Mouse (Mus musculus) cerebellum, postnatal 10 days (tissue): ENCODE measurements around the gene Tnni3.

Experiments used
- DNase-seq, 2 experiments: peaks; one replicate each; pipeline ENCODE4 v3.0.0; 2021; ENCODE audit warnings: mixed read lengths in 2 of 2

The Tnni3 gene

DNA sequence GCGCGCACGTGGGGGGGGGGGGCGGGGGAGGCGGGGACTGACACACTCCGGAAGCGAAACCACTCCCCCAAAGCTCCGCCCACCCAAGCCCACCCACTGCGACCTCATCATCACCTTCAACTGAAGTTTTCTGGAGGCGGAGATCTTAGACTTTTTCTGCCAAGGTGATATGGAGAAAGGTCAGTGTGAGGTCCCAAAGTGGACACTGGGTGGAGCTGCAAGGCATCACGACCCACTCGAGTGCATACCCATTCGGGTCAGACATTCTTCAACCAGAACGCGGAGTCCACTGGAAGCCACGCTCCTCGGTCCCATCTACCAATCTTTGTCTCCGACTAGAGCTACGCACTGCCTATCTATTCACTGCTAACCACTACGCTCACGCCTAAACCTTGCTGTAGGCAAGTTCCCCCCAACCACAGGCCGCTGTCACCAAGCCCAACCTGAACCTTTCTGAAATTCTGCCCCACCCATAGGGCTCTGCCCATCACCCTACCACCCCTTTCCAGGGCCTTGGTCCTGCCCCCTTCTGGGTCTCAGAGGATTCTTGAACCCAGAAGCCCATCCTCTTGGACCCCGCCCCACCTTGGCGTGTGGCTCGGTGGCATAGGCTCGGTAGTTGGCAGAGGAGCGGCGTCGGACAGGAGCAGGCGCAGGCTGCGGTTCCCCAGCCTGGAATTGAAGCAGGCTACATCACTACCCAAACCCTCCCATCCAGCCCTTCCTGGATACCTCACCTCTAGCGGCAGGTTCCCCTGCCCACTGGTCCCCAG is 2.6 kb downstream of the Tnni3 start:
- peak in 1 of 2 experiments; percentile 14 for DNase-seq

DNA sequence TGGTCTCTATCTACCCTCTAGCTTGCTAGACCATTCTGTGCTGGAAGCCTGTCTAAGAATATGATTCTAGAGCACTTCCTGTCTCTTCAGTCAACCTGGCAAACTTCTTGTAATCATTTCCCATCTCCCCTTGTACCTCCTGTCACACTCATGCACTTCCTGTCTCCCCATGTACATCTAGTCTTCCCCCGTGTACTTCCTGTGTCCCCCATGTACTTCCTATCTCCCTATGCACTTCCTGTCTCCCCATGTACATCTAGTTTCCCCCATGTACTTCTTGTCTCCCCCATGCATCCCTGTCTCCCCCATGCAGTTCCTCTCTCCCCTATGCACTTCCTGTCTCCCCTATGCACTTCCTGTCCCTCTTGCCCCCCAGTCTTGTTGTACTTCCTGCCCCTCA is 5.5 kb downstream of the Tnni3 start:
- DNase-seq = no peak

DNA sequence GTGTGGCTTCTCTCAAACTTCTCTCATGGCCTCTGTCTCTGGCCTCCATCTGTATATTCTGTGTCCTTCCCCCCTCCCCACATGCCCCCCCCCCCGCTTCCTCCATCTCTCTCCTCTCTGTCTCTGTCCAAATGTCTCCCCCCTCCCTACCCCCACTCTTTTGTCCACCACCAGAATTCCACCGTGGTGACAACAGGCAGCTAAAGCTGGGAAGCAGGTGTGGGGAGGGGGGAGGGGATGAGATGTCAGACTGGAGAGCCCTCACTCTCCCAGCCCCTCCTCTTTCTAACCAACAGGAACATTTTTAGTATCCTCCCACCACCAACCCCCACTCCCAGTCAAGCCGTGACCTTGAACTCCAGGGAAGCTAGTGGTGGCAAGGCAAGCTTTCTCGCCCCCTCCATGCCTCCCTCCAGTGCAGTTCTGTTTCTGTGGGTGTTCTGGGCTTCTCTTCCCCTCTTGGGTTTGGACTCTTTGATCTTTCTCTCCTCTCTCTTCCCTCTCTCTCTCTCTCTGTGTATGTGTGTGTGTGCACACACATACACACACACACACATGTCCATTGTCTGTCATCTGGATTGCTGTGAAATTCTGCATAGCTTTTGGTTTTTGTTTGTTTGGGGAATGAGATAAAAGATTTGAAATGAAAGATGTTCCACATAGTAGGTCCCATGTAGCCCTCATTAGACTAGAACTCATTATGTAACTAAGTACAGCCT is 7.5 kb downstream of the Tnni3 start, which contains the start of gene Tnnt1:
Gene Tnnt1, minus strand, starts transcription at position 51 of the 719 bp plus-strand sequence.
- DNase-seq = no peak

DNA sequence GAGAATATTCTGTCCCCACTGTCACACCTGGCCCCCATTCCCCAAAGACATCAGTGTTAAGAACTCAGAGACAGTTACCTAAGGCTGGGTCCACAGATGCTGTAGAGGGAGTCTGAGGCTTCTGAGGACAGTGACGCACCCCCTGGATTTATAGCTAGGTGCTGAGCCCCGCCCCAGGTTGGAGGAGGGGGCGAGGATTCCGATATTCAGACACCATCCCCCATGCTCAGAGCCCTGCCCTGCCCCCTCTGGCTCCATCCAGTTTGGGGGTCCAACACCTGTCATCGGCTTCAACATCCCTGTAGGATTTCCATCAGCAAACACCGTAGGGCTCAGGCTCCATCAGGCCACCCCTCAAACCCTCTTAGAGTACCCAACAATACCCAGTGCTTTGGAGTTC is 8.2 kb downstream of the Tnni3 start:
- no peak for DNase-seq

DNA sequence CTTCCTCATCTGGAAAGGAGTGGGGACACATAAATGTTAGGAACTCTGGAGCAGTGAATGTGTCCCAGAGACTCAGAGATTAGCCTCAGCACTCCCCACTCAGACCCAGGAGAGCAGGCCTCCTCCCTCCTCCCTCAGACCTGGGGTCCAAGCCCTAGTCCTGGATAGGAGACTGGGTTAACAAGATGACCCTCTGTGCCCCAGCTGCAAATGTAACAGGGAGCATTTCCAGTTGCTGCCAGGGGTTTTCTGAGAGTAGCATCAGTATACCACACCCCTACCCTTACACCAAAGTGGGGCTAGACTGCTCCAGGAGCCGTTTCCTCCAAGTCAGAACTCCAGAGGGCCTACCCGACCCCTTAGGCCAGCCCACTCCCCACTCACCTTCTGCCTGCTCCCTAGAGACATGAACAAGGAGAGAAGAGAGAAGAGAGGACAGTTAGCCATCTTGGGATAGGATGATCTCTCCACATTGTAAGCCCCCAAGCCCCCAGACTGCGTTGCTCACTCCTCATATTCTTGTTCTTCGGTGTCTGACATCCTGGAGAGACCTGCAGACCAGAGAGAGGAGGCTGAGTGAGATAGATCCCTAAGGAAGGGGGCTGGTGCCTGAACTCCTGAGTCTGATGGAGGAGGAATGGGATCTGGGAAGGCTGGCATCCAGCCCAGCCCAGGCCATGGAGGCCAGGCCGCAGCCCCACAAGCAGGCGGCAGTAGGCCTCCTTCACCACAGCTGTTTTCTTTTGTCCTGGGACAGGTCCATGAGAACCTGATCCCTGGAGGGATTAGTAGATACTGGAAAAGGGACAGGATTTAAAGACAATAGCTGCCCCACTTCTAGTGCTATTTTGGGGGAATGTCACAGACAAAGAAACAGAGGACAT is 10.0 kb downstream of the Tnni3 start:
- DNase-seq = no peak

DNA sequence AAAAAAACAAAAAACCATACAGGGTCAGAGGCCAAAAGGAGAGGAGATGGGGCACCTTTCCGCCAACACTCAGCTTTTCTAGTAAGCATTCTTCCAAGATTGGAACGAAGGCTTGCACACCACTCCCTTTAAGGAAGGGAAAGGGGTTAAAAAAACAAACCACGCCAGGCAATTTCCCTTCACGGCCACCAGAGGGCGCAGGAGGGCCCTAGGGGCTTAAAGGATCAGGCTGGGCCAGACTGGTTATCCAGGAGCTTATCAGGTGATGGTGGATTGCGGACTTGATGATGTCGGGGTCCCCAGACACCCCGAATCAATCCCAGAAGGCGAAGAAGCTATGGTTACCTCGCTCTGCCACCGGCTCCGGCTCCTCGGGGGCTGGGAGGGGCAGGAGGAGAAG is 10.8 kb downstream of the Tnni3 start:
- peak; percentile 47 to 55 for DNase-seq

DNA sequence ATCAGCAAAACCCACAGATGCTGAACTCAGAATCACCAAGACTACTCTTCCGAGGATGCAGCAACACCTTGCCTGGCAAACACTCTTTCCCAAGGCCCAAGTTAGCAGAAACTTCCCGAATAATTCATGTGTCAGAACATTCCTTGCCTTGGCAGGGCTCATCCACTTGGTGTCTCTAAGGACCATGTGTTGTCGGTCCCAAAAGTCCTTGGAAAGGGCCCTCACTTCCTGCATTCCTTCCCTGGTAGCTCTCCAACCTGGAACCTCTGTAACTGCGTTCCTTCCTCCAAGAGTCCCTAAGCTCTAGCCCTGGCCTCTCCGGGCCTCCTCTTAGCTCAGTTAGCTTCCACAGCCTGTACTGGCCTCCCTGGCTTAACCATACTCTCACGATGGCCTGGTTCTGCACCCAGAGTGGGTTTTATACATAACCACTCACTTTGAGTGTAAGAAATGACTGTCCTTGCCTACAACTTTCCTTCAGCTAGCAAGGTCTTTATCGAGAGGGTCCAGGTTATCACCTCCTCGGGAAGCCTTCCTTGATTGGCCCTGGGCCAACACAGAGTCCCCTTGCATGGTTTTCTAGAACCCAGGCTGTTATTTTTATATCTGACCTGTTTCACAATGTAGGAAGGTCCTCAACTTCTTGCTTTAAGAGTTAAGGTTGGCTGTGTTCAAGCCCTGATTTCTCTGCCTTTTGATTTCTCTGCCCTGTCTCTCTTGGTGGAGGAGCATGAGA is 12.4 kb downstream of the Tnni3 start:
- no peak for DNase-seq

DNA sequence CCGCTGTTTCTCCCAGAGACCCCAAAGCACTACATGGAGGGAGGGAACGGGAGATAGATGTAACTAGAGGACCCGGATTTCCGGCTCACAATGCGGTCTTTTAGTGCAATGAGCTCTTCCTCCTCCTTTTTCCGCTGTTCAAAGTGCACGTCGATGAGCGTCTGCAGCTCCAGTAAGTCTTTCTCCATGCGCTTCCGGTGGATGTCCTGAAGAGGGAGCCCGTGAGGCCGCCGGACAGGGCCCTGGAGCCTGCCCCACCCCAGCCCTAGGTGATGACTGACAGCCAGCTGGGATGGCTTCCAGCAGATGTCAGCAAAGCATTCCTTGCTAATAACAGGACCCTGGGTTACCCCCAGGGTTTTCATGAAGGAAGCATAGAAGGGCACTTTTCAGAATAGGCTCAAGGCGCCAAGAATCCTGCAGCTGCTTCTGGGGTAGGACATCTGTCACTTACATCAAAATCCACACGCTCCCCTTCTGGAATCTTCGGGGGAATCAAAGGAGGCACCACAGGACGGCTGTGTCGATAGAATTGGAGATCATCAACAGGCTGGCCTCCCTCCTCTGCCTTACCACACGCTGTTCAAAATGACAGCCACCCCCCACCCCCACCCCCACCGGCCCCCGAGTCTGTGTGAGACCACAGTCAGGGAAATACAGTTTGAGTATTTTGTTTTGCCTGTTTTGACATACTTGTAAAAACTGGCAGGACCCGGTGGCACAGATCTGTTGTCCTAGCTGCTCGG is 14.0 kb downstream of the Tnni3 start:
- DNase-seq = peak; percentile 79 to 82

DNA sequence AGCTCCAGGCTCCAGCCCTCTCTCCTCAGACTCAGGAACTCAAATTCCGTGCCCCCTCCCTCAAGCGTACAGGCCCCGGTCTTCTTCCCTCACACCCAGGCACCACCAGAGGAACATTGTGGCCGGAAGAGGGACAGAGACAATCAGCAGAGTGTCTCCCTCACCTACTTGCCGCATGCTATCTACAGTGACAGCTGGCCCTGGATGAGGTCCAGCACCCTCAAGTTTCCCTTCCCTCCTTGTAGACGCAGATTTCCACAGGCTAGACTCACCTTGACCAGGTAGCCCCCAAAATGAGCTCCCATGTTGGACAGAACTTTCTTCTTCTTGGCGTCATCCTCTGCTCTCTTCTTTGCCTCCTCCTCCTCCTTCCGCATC is 15.3 kb downstream of the Tnni3 start:
- no peak for DNase-seq

DNA sequence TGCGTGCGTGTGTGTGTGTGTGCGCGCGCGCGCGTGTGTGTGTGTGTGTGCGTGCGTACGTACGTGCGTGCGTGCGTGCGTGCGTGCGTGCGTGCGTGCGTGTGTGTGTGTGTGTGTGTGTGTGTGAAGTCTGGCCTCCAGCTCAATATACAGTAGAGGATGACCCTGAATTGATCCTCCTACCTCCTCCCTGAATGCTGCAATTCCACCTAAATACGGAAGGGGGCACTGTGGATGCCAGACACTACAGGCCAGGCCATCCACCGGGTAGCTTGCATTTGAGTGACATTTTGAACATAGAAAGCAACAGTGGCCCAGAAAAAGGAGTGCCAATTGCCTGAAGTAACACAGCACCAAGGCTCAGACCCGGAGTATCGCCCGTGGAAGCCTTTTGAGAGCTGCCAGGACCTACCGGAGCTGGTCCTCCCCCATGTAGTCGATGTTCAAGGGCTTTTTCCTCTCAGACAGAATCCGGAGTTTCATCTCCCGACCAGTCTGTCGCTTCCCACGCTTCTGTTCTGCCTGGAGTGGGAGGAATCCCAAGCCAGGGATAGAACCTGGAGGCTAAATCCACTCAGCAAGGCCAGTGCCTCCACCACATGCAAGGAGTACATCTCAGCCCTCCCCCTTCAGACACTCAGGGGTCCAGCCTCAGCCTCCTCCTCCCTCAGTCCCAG is 15.8 kb downstream of the Tnni3 start:
- no peak for DNase-seq

DNA sequence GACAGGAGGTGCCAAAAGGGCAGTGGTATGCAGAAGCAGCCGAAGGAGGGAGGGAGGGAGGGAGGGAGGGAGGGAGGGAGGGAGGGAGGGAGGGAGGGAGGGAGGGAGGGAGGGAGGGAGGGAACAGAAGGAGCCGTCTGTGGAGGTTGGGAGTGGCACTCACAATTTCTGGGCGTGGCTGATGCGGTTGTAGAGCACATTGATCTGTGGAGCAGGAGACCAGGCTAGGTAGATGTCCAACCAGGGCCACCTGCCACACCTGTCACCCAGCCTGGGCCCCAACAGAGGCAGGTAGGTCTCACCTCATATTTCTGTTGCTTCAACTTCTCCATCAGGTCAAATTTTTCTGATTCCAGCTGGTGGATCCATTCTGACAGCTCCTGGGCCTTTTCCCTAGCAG is 16.8 kb downstream of the Tnni3 start:
- DNase-seq = no peak

DNA sequence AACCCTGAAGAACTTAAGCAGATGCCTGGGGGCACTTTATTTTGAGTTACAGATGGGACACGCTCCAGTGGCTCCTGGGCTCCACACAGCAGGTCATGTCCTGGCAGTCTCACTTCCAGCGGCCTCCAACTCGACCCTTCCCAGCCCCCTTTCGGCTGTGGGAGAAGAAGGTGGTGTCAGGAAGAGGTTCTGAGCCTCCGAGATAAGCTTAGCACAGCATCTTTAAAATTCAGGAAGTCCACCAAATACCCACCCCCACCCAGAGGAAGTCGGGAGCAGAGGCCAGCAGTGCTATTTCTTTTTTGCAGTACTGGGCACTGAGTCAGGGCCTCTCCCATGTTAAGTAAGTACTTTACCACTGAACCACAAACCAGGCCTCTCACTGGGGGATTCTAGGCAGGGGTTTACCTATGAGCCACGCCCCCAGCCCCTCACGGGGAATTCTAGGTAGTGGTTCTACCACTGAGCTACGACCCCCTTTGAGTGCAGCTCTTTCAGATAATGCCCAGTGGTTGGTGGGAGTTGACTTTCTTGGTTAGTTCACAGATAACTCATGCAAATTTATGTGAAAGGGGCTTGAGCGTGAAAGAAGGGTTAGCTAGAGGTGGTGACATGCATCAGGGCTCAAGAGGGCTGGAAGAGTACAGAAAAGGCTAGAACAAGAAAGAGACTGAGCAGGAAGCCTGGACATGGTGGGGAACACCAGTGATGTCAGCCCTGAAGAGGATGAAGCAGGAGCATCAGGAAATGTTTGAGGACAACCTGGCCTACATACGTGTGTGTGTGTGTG is 19.2 kb downstream of the Tnni3 start:
- no peak for DNase-seq

DNA sequence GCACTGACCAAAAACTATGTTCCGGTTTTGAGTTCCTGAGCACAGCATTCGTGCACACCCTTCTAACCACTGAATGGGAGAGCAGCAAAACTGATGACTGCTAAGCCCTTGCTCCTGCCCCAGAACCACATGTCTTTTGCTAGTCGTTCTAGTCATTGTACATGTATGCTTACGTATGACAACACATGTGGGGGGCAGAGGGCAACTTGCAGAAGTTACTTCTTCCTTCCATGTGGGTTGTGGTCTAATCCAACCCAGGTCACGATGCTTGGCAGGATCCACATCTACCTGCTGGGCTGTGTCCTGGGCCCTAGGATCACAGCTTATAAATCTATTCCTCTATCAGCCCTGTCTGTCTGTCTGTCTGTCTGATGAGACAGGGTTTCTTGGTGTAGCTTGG is 20.2 kb downstream of the Tnni3 start:
- DNase-seq = no peak

DNA sequence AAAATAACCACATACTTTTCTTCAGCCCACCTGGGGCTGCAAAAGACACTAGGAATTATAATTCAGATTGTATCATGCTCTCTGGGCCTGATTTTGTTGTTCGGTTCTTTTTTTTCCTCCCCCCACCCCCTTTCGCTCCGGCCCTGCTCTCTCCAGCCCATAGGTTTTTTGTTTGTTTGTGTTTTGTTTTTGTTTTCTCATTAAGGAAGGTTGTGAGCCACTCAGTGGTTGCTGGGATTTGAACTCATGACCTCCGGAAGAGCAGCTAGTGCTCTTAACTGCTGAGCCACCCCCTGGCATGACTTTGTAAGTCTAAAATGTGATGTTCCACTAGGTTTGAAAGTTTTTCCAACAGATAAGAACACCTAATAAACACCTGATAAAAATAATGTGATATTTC is 20.9 kb downstream of the Tnni3 start:
- no peak for DNase-seq

DNA sequence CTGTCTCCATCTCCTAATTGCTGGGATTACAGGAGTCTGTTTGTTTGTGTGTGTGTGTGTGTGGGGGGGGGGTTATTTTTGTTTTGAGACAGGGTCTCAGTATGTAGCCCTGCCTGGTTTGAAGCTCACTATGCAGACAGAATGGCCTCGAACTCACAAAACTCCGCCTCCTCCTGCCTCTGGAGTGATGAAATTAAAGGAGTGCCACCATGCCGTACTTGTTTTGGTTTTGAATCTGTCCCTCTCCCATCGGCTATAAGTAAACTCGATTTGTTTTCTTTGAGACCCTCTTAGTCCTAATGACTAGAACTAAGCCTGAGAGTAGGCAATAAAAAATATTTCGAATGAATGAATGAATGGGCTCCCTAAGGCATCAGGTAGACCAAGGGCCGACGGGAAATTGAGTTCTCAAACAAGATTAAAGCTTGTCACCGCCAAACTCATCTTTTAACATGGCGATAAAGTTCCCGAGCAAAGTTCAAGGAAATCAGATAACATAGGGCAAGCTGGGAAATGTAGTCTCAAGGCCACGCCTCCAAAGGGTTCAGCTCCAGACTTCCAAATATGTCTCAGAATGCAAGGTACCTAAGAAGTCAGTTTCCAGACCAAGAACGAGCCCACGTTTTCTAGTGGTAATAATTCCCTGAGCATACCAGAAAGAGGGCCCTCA is 21.5 kb downstream of the Tnni3 start:
- DNase-seq = peak; percentile 54 to 58

DNA sequence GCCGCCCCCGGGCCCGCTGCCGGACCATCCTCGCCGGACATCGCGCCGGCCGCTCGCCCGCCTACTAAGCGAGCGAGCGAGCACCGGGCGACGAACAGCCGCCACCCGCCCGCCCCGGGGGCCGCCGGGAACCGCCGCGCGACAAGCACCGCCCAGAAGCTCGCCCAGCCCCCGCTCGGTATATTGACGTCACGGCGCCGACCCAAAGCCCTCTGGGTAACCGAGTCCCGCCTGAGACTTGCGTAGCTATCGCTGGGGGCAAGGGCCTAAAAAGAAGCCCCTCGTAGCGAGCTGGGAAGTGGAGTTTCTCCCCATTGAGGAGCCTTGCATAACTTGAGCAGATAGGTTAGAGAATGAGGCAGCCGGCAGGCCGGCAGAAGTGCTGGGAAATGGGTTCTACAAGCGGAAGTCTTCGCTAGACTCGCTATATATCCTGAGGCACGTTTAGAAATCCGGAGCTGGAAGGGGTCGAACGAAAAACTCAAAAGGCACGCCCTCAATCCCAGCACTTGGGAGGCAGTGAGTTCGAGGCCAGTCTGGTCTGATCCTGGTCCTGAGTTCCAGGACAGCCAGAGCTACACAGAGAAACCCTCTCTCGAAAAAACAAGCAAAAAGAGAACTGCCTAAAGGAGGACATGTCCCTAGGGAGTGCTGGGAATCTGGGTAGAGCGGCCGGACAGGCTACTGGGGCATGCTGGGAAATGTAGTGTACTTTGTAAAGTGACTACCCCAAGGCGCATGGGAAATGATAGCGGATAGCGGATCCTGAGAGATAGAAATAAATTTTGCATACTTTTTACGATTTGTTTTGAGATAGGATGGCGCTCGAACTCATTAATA is 22.3 kb downstream of the Tnni3 start, which contains the start of gene Ppp1r12c:
Gene Ppp1r12c, minus strand, starts transcription at position 123 of the 840 bp plus-strand sequence.
- DNase-seq = peak; percentile 98 to 99

DNA sequence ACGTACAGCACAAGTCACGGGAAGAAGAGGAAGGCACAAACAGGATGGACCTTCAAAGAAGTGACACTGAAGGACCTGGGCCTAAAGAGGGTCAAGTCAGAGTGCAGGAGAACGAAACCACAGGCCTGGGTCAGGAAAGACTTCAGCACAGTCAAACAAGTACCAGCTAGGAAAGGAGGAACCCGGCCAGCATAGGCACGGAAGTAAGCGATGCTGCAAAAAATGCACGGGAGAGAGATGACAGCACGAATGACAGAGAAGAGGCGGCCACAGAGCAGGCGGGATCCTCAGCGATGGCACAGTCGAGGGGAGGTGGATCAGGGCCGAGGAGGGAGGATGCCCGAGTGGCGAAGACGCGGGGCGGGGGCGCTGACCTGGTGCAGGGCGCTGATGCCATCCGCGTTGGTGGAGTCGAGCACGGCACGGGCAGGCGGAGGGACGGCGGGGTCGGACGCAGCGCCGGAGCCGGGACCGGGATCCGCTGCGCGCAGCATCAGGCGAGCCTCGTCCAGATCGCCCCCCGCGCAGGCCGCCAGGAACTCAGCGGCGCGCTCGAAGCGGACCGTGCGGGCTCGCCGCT is 23.0 kb downstream of the Tnni3 start:
- DNase-seq = peak; percentile 79 to 82

DNA sequence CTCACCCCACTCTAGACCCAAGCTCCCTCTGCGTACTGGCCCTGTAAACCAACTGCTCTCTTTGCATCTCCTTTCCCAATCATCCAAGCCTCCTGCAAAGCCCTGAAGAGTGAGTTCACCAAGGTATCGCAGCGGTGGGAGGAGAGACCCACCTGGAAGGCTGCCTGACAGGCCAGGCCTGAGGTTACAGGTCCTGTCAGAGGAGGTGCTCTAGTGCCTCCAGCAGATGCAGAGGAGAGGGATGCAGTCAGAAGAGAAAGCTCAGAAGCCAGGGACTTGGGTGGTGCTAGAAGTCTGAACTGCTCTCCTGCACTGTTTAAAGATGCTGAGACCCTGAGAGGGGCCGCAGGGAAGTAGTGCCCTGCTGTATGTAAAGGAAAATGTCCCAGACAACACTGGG is 25.0 kb downstream of the Tnni3 start:
- DNase-seq = no peak
